Mouse (Mus musculus): Measurements from ENCODE around the gene Rmdn3.

DNA sequence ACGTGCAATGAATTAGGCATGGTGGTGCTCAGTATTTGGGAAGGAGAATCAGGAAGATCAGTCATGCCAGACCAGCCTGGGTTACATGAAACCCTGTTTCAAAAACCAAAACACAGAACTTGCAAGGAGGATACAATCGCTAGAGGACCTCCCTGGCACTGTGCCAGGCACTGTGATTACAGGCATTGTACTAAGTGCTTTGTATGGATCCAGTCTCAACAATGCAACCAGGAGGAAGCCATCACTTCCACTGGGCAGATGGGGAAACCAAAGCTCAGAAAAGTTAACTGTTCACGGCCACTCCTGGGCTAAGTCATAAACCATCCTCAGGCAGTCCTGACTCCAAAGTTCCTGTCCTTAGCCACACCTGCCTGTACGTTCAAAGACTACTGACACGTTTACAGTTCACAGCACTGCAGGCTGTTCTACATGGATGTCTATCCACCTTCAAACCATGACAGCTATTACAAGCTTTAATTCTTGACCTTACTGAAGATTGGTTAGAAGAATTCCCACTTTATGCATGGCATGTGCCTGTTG, 46.1 kb upstream of the Rmdn3 start:
- no peak for TF ChIP-seq GATA1 (IDR thresholded peaks at IDR 0.05; ENCODE audit: low read depth, low read length)
- TF ChIP-seq ETS1 (IDR thresholded peaks at IDR 0.05; ENCODE audit: low read depth, low read length): no peak
- TF ChIP-seq SMC3 (IDR thresholded peaks at IDR 0.05; ENCODE audit: low read depth, low read length): no peak
- no peak for TF ChIP-seq MEF2A (IDR thresholded peaks at IDR 0.05; ENCODE audit: extremely low read depth, insufficient replicate concordance, low read depth, low read length, poor library complexity, severe bottlenecking)
- no peak for TF ChIP-seq CTCF (IDR thresholded peaks at IDR 0.05 in 2 of 3, conservative IDR thresholded peaks at IDR 0.05 in 1 of 3; ENCODE audit: control insufficient read depth in 1 of 3, insufficient read depth in 1 of 3, low read depth in 2 of 3, low read length in 3 of 3, poor library complexity in 1 of 3, severe bottlenecking in 1 of 3)
- no peak for TF ChIP-seq E2F4 (IDR thresholded peaks at IDR 0.05; ENCODE audit: borderline replicate concordance, low read depth, low read length)
- no peak for TF ChIP-seq POLR2A (IDR thresholded peaks at IDR 0.05; ENCODE audit: control insufficient read depth in 1 of 2, insufficient read depth in 1 of 2, low read depth in 1 of 2, low read length in 2 of 2, poor library complexity in 1 of 2)
- TF ChIP-seq RAD21 (IDR thresholded peaks at IDR 0.05; ENCODE audit: low read depth, low read length): no peak
- TF ChIP-seq MXI1 (IDR thresholded peaks at IDR 0.05; ENCODE audit: low read depth, low read length): no peak
- no peak for TF ChIP-seq UBTF (IDR thresholded peaks at IDR 0.05; ENCODE audit: borderline replicate concordance, insufficient read depth, low read depth, low read length)
- TF ChIP-seq MAX (IDR thresholded peaks at IDR 0.05; ENCODE audit: low read length): no peak

All from MEL (cell line).